Mouse (Mus musculus): ENCODE data around the gene Susd2. TPM values are rescaled to one million over a fixed set of nuclear protein-coding genes. Genes with fewer than 3 reads are reported as not detected.

Susd2 gene
- polyA plus RNA-seq, 1 experiment, result 11.1 TPM

GRCm38 (mm10) chr10:75633576-75634139 is 10.2 kb downstream of the Susd2 start:
- Histone ChIP-seq H3K4me1 (replicated peaks; ENCODE audit: control insufficient read depth, insufficient read depth, low read length) (no peaks in the 10 kb centered on the region), H3K36me3 (ENCODE audit: control insufficient read depth, insufficient read depth, low read length) (no peaks in the 10 kb centered on the region), H3K27ac (ENCODE audit: control insufficient read depth, insufficient read depth, low read length) (no peak overlapping the region), H3K27me3 (ENCODE audit: control insufficient read depth, insufficient read depth, low read length) (no peaks in the 10 kb centered on the region), H3K4me3 (ENCODE audit: control insufficient read depth, insufficient read depth, low read length) (no peak overlapping the region)
- no peak for DNase-seq
- no peak for TF ChIP-seq POLR2A (IDR thresholded peaks at IDR 0.05; ENCODE audit: control insufficient read depth, extremely low read depth, insufficient read depth, low read length, poor library complexity)
- TF ChIP-seq CTCF (IDR thresholded peaks at IDR 0.05; ENCODE audit: borderline replicate concordance, control insufficient read depth, extremely low read depth, insufficient read depth, low read length, poor library complexity), result no peak
- WGBS, result 89% methylated on average over 14 of the region's 14 CpGs

GRCm38 (mm10) chr10:75633048-75633447 is 10.8 kb downstream of the Susd2 start:
- Histone ChIP-seq H3K4me1 (replicated peaks; ENCODE audit: control insufficient read depth, insufficient read depth, low read length) (no peaks in the 10 kb centered on the region), H3K36me3 (ENCODE audit: control insufficient read depth, insufficient read depth, low read length) (no peaks in the 10 kb centered on the region), H3K4me3 (ENCODE audit: control insufficient read depth, insufficient read depth, low read length) (no peak overlapping the region), H3K27ac (ENCODE audit: control insufficient read depth, insufficient read depth, low read length) (no peak overlapping the region), H3K27me3 (ENCODE audit: control insufficient read depth, insufficient read depth, low read length) (no peaks in the 10 kb centered on the region)
- DNase-seq, result no peak
- no peak for TF ChIP-seq POLR2A (IDR thresholded peaks at IDR 0.05; ENCODE audit: control insufficient read depth, extremely low read depth, insufficient read depth, low read length, poor library complexity)
- TF ChIP-seq CTCF (IDR thresholded peaks at IDR 0.05; ENCODE audit: borderline replicate concordance, control insufficient read depth, extremely low read depth, insufficient read depth, low read length, poor library complexity), result no peak
- WGBS, result 92% methylated on average over 5 of the region's 5 CpGs

- Histone ChIP-seq H3K36me3 (ENCODE audit: control insufficient read depth, insufficient read depth, low read length) (no peaks in the 10 kb centered on the region), H3K4me1 (replicated peaks; ENCODE audit: control insufficient read depth, insufficient read depth, low read length) (no peaks in the 10 kb centered on the region), H3K4me3 (ENCODE audit: control insufficient read depth, insufficient read depth, low read length) (no peak overlapping the region), H3K27ac (ENCODE audit: control insufficient read depth, insufficient read depth, low read length) (no peak overlapping the region), H3K27me3 (ENCODE audit: control insufficient read depth, insufficient read depth, low read length) (no peaks in the 10 kb centered on the region)
- 70% methylated on average over 5 of the region's 5 CpGs for WGBS
- TF ChIP-seq CTCF (IDR thresholded peaks at IDR 0.05; ENCODE audit: borderline replicate concordance, control insufficient read depth, extremely low read depth, insufficient read depth, low read length, poor library complexity) (no peak), POLR2A (IDR thresholded peaks at IDR 0.05; ENCODE audit: control insufficient read depth, extremely low read depth, insufficient read depth, low read length, poor library complexity) (no peak)
- DNase-seq, result no peak
Measured at GRCm38 (mm10) chr10:75632633-75633032, 11.2 kb downstream of the Susd2 start.

GRCm38 (mm10) chr10:75627490-75627889 is 16.3 kb downstream of the Susd2 start:
- Histone ChIP-seq H3K27me3 (ENCODE audit: control insufficient read depth, insufficient read depth, low read length) (no peaks in the 10 kb centered on the region), H3K27ac (ENCODE audit: control insufficient read depth, insufficient read depth, low read length) (no peak overlapping the region), H3K4me1 (replicated peaks; ENCODE audit: control insufficient read depth, insufficient read depth, low read length) (no peaks in the 10 kb centered on the region), H3K36me3 (ENCODE audit: control insufficient read depth, insufficient read depth, low read length) (no peaks in the 10 kb centered on the region), H3K4me3 (ENCODE audit: control insufficient read depth, insufficient read depth, low read length) (no peak overlapping the region)
- DNase-seq, result no peak
- no peak for TF ChIP-seq CTCF (IDR thresholded peaks at IDR 0.05; ENCODE audit: borderline replicate concordance, control insufficient read depth, extremely low read depth, insufficient read depth, low read length, poor library complexity)
- no peak for TF ChIP-seq POLR2A (IDR thresholded peaks at IDR 0.05; ENCODE audit: control insufficient read depth, extremely low read depth, insufficient read depth, low read length, poor library complexity)
- WGBS, result 94% methylated on average over 3 of the region's 3 CpGs

- WGBS, result 70% methylated on average over 3 of the region's 3 CpGs
- no peaks in the 10 kb centered on the region for H3K36me3 ChIP-seq (ENCODE audit: control insufficient read depth, insufficient read depth, low read length)
- H3K4me3 ChIP-seq (ENCODE audit: control insufficient read depth, insufficient read depth, low read length), result no peak overlapping the region
- TF ChIP-seq CTCF (IDR thresholded peaks at IDR 0.05; ENCODE audit: borderline replicate concordance, control insufficient read depth, extremely low read depth, insufficient read depth, low read length, poor library complexity), result no peak
- TF ChIP-seq POLR2A (IDR thresholded peaks at IDR 0.05; ENCODE audit: control insufficient read depth, extremely low read depth, insufficient read depth, low read length, poor library complexity), result no peak
- H3K27me3 ChIP-seq (ENCODE audit: control insufficient read depth, insufficient read depth, low read length), result no peaks in the 10 kb centered on the region
- no peak for DNase-seq
- no peaks in the 10 kb centered on the region for H3K4me1 ChIP-seq (replicated peaks; ENCODE audit: control insufficient read depth, insufficient read depth, low read length)
- H3K27ac ChIP-seq (ENCODE audit: control insufficient read depth, insufficient read depth, low read length), result no peak overlapping the region
Measured at GRCm38 (mm10) chr10:75626991-75627390, 16.8 kb downstream of the Susd2 start.

GRCm38 (mm10) chr10:75625920-75626319 is 17.9 kb downstream of the Susd2 start:
- WGBS, result 76% methylated on average over 6 of the region's 6 CpGs

GRCm38 (mm10) chr10:75620818-75621217 is 23.0 kb downstream of the Susd2 start:
- no peaks in the 10 kb centered on the region for H3K27me3 ChIP-seq (ENCODE audit: control insufficient read depth, insufficient read depth, low read length)
- no peak overlapping the region for H3K27ac ChIP-seq (ENCODE audit: control insufficient read depth, insufficient read depth, low read length)
- 60% methylated on average over 3 of the region's 3 CpGs for WGBS
- H3K4me1 ChIP-seq (replicated peaks; ENCODE audit: control insufficient read depth, insufficient read depth, low read length), result no peaks in the 10 kb centered on the region
- DNase-seq, result no peak
- no peak for TF ChIP-seq CTCF (IDR thresholded peaks at IDR 0.05; ENCODE audit: borderline replicate concordance, control insufficient read depth, extremely low read depth, insufficient read depth, low read length, poor library complexity)
- no peak for TF ChIP-seq POLR2A (IDR thresholded peaks at IDR 0.05; ENCODE audit: control insufficient read depth, extremely low read depth, insufficient read depth, low read length, poor library complexity)
- no peaks in the 10 kb centered on the region for H3K36me3 ChIP-seq (ENCODE audit: control insufficient read depth, insufficient read depth, low read length)
- no peak overlapping the region for H3K4me3 ChIP-seq (ENCODE audit: control insufficient read depth, insufficient read depth, low read length)

More at GRCm38 (mm10) chr10:75625920-75626319, 17.9 kb downstream of the Susd2 start:
- no peaks in the 10 kb centered on the region for H3K27me3 ChIP-seq (ENCODE audit: control insufficient read depth, insufficient read depth, low read length)
- TF ChIP-seq POLR2A (IDR thresholded peaks at IDR 0.05; ENCODE audit: control insufficient read depth, extremely low read depth, insufficient read depth, low read length, poor library complexity) (no peak), CTCF (IDR thresholded peaks at IDR 0.05; ENCODE audit: borderline replicate concordance, control insufficient read depth, extremely low read depth, insufficient read depth, low read length, poor library complexity) (no peak)
- H3K4me3 ChIP-seq (ENCODE audit: control insufficient read depth, insufficient read depth, low read length), result no peak overlapping the region
- no peaks in the 10 kb centered on the region for H3K4me1 ChIP-seq (replicated peaks; ENCODE audit: control insufficient read depth, insufficient read depth, low read length)
- no peak overlapping the region for H3K27ac ChIP-seq (ENCODE audit: control insufficient read depth, insufficient read depth, low read length)
- H3K36me3 ChIP-seq (ENCODE audit: control insufficient read depth, insufficient read depth, low read length), result no peaks in the 10 kb centered on the region
- no peak for DNase-seq
